Mouse (Mus musculus) CH12.LX (cell line): Measurements from ENCODE around the gene Gstt1. TPM values are rescaled to one million over a fixed set of nuclear protein-coding genes. Genes with fewer than 3 reads are reported as not detected.

Experiments
- DNase-seq: peaks from one replicate; pipeline ENCODE4 v3.0.0-alpha.2; 2013; ENCODE audit errors: extremely low read depth
- H3K27ac ChIP-seq: 2 replicates; pipeline ENCODE4 v1.5.1; 2012; ENCODE audit warnings: low read depth, mild to moderate bottlenecking, control low read depth, moderate library complexity; ENCODE audit not compliant: insufficient read depth
- H3K27me3 ChIP-seq: replicated peaks from 2 replicates; pipeline ENCODE3; 2012; ENCODE audit warnings: inconsistent platforms
- H3K36me3 ChIP-seq, 2 experiments: replicated peaks in 1 of 2; 2 replicates each; pipeline versions ENCODE3 to v1.6.1; 2012; ENCODE audit warnings: inconsistent platforms in 1 of 2, low read length in 1 of 2, mild to moderate bottlenecking in 1 of 2, mixed read lengths in 1 of 2, moderate library complexity in 1 of 2; ENCODE audit not compliant: control insufficient read depth in 1 of 2, insufficient read depth in 1 of 2
- H3K4me1 ChIP-seq, 2 experiments: 2 replicates each; pipeline ENCODE4 v1.6.1; 2012; ENCODE audit warnings: inconsistent platforms in 1 of 2, moderate library complexity in 1 of 2; ENCODE audit not compliant: insufficient read depth in 2 of 2, control insufficient read depth in 1 of 2
- H3K4me2 ChIP-seq: 2 replicates; pipeline ENCODE4 v1.6.1; 2012; ENCODE audit warnings: low read depth, mild to moderate bottlenecking, control low read depth; ENCODE audit not compliant: poor library complexity, insufficient read depth, severe bottlenecking
- H3K4me3 ChIP-seq, 3 experiments: fragments of 150-350 bp in 1 of 3; sonication (generic) in 1 of 3; replicated peaks in 1 of 3; 2 replicates each; pipeline versions ENCODE3 to v1.5.1; 2011 to 2012; ENCODE audit warnings: low read depth in 2 of 3, low read length in 2 of 3, mild to moderate bottlenecking in 2 of 3, moderate library complexity in 2 of 3, control low read depth in 1 of 3, improper control_type of control experiment in 1 of 3, inconsistent platforms in 1 of 3, mixed read lengths in 1 of 3; ENCODE audit not compliant: poor library complexity in 1 of 3
- H3K79me2 ChIP-seq: replicated peaks from 2 replicates; pipeline ENCODE4 v1.6.1; 2012; ENCODE audit warnings: mild to moderate bottlenecking, moderate library complexity; ENCODE audit not compliant: control insufficient read depth, poor library complexity, insufficient read depth, severe bottlenecking; ENCODE audit errors: extremely low read depth
- H3K9ac ChIP-seq: 2 replicates; pipeline ENCODE4 v1.6.1; 2012; ENCODE audit warnings: low read depth, mild to moderate bottlenecking, control low read depth, moderate library complexity; ENCODE audit not compliant: insufficient read depth
- H3K9me3 ChIP-seq: replicated peaks from 2 replicates; pipeline ENCODE3; 2012; ENCODE audit warnings: low read length, inconsistent platforms, mixed read lengths
- BHLHE40 ChIP-seq: IDR thresholded peaks from 2 replicates; pipeline ENCODE4 v1.6.1; 2011; ENCODE audit warnings: mild to moderate bottlenecking, low read depth, low read length, improper control_type of control experiment
- CTCF ChIP-seq, 2 experiments: IDR thresholded peaks in 1 of 2; conservative IDR thresholded peaks in 1 of 2; 2 replicates each; pipeline ENCODE4 v1.5.1; 2011 to 2012; ENCODE audit warnings: low read depth in 2 of 2, low read length in 2 of 2, improper control_type of control experiment in 1 of 2, inconsistent platforms in 1 of 2, mild to moderate bottlenecking in 1 of 2, moderate library complexity in 1 of 2
- ELF1 ChIP-seq: IDR thresholded peaks from 2 replicates; pipeline ENCODE4 v1.6.1; 2014; ENCODE audit warnings: low read depth, mild to moderate bottlenecking, inconsistent platforms, low read length, improper control_type of control experiment
- HCFC1 ChIP-seq: IDR thresholded peaks from 2 replicates; pipeline ENCODE4 v1.6.1; 2012; ENCODE audit warnings: low read depth, mild to moderate bottlenecking, inconsistent platforms, low read length, improper control_type of control experiment
- IRF4 ChIP-seq: IDR thresholded peaks from 2 replicates; pipeline ENCODE4 v1.6.1; 2014; ENCODE audit warnings: low read depth, mild to moderate bottlenecking, inconsistent platforms, low read length, improper control_type of control experiment
- MAFK ChIP-seq: IDR thresholded peaks from 2 replicates; pipeline ENCODE4 v1.6.1; 2011; ENCODE audit warnings: low read length, improper control_type of control experiment; ENCODE audit not compliant: insufficient replicate concordance
- MAZ ChIP-seq: IDR thresholded peaks from 2 replicates; pipeline ENCODE4 v1.6.1; 2012; ENCODE audit warnings: low read depth, mild to moderate bottlenecking, inconsistent platforms, low read length, improper control_type of control experiment, moderate library complexity
- MEF2A ChIP-seq: IDR thresholded peaks from 2 replicates; pipeline ENCODE4 v1.6.1; 2014; ENCODE audit warnings: low read depth, mild to moderate bottlenecking, inconsistent platforms, low read length, improper control_type of control experiment, borderline replicate concordance
- MYC ChIP-seq: IDR thresholded peaks from 2 replicates; pipeline ENCODE4 v1.6.1; 2011; ENCODE audit warnings: low read depth, mild to moderate bottlenecking, improper control_type of control experiment, low read length
- NELFE ChIP-seq: IDR thresholded peaks from 2 replicates; pipeline ENCODE4 v1.6.1; 2011; ENCODE audit warnings: low read depth, low read length, improper control_type of control experiment
- NRF1 ChIP-seq: IDR thresholded peaks from 2 replicates; pipeline ENCODE4 v1.6.1; 2014; ENCODE audit warnings: low read depth, mild to moderate bottlenecking, inconsistent platforms, low read length, improper control_type of control experiment, moderate library complexity
- POLR2A ChIP-seq: IDR thresholded peaks from 2 replicates; pipeline ENCODE4 v1.6.1; 2011; ENCODE audit warnings: low read depth, mild to moderate bottlenecking, improper control_type of control experiment, low read length
- RAD21 ChIP-seq: IDR thresholded peaks from 2 replicates; pipeline ENCODE4 v1.6.1; 2011; ENCODE audit warnings: low read depth, mild to moderate bottlenecking, low read length, improper control_type of control experiment, moderate library complexity
- RCOR1 ChIP-seq: conservative IDR thresholded peaks from 2 replicates; pipeline ENCODE4 v1.6.1; 2012; ENCODE audit warnings: low read depth, mild to moderate bottlenecking, inconsistent platforms, low read length, improper control_type of control experiment
- SIN3A ChIP-seq: IDR thresholded peaks from 2 replicates; pipeline ENCODE4 v1.6.1; 2012; ENCODE audit warnings: low read length, improper control_type of control experiment, inconsistent platforms
- SMC3 ChIP-seq: IDR thresholded peaks from 2 replicates; pipeline ENCODE4 v1.6.1; 2011; ENCODE audit warnings: low read depth, low read length, improper control_type of control experiment
- TBP ChIP-seq: conservative IDR thresholded peaks from 2 replicates; pipeline ENCODE4 v1.6.1; 2011; ENCODE audit warnings: low read depth, low read length, improper control_type of control experiment
- TCF12 ChIP-seq: IDR thresholded peaks from 2 replicates; pipeline ENCODE4 v1.6.1; 2014; ENCODE audit warnings: low read depth, mild to moderate bottlenecking, inconsistent platforms, low read length, improper control_type of control experiment
- UBTF ChIP-seq: IDR thresholded peaks from 2 replicates; pipeline ENCODE4 v1.6.1; 2012; ENCODE audit warnings: low read depth, mild to moderate bottlenecking, inconsistent platforms, low read length, improper control_type of control experiment, moderate library complexity
- USF1 ChIP-seq: IDR thresholded peaks from 2 replicates; pipeline ENCODE4 v1.6.1; 2014; ENCODE audit warnings: low read depth, mild to moderate bottlenecking, inconsistent platforms, low read length, improper control_type of control experiment
- USF2 ChIP-seq: conservative IDR thresholded peaks from 2 replicates; pipeline ENCODE4 v1.6.1; 2011; ENCODE audit warnings: low read depth, low read length, improper control_type of control experiment
- ZC3H11A ChIP-seq: IDR thresholded peaks from 2 replicates; pipeline ENCODE4 v1.6.1; 2012; ENCODE audit warnings: low read depth, mild to moderate bottlenecking, inconsistent platforms, low read length, improper control_type of control experiment
- ZKSCAN1 ChIP-seq: IDR thresholded peaks from 2 replicates; pipeline ENCODE4 v1.6.1; 2012; ENCODE audit warnings: low read depth, inconsistent platforms, low read length, improper control_type of control experiment, borderline replicate concordance
- dilution Hi-C: fragments of 300-500 bp; cut with MboI; formaldehyde crosslinking; loops from 2 replicates; pipeline ENCODE4 v1.14.3; 2020; ENCODE audit warnings: low sequenced_read_pairs; ENCODE audit not compliant: extremely low pct_unique_long_range_greater_than_20kb, extremely low pct_ligation_motif_present
- in situ Hi-C: fragments of 300-500 bp; cut with MboI; formaldehyde crosslinking; loops from 3 replicates; pipeline ENCODE4 v1.14.3; 2019; ENCODE audit warnings: low sequenced_read_pairs, low pct_ligation_motif_present, low pct_unique_long_range_greater_than_20kb, mixed read lengths
- polyA plus RNA-seq: library from polyadenylated mRNA; unstranded; fragments of >175 nt; gene quantifications from 2 replicates; pipeline ENCODE4 v1.2.1, GENCODE M21; 2012; ENCODE audit warnings: low read depth; ENCODE audit not compliant: insufficient read length
- total RNA-seq, 2 experiments: library from RNA; depleted of rRNA; stranded (reverse); fragments of 300-350 nt in 1 of 2; fragments of >200 nt in 1 of 2; gene quantifications; 2 replicates each; pipeline ENCODE4 v1.2.3; 2012 to 2014

The Gstt1 gene
- total and polyA plus RNA-seq, 3 experiments = 2.9 to 50.9 (median 4.5) TPM

- in situ Hi-C loops = loop anchor here (10.0 kb wide), 1 partner anchor 248 kb away; the partner anchor contains the start of gene Ggt5
- Histone ChIP-seq H3K9me3 (peaks cover 6% of the 10 kb centered on the region), H3K4me3 (peak overlapping the region; percentile 50 to 73 (median 61)), H3K79me2 (no peaks in the 10 kb centered on the region), H3K27ac (peak overlapping the region; percentile 54), H3K27me3 (no peaks in the 10 kb centered on the region), H3K4me2 (peak overlapping the region; percentile 86), H3K4me1 (peaks cover 3 to 35% of the 10 kb centered on the region in 2 experiments; a peak in 2 of 4 replicates), H3K36me3 (peaks cover 0 to 9% of the 10 kb centered on the region in 2 experiments), H3K9ac (peak overlapping the region; percentile 83)
- peak; percentile 99 for TF ChIP-seq SMC3
- TF ChIP-seq USF1 = no peak
- no peak for TF ChIP-seq USF2
- peak; percentile 49 for TF ChIP-seq POLR2A
- peak; percentile 67; the same call in 1 of the 2 replicates for TF ChIP-seq IRF4
- peak; percentile 88 to 100 for TF ChIP-seq CTCF (conservative IDR thresholded peaks at IDR 0.05 in 1 of 2, IDR thresholded peaks at IDR 0.05 in 1 of 2; ENCODE audit: low read depth in 2 of 2, low read length in 2 of 2)
- TF ChIP-seq MAFK = no peak
- TF ChIP-seq NRF1 = 0 out of 2 replicates have a peak, but pooled peaks have one; percentile 9
- peak; percentile 81; the same call in 1 of the 2 replicates for TF ChIP-seq SIN3A
- peak; percentile 69; the same call in 1 of the 2 replicates for TF ChIP-seq MEF2A
- peak; percentile 93 for TF ChIP-seq RAD21
- peak; percentile 58; the same call in 1 of the 2 replicates for TF ChIP-seq TCF12
- TF ChIP-seq UBTF = 0 out of 2 replicates have a peak, but pooled peaks have one; percentile 29
- TF ChIP-seq MAZ = 0 out of 2 replicates have a peak, but pooled peaks have one; percentile 31
- TF ChIP-seq NELFE = peak; percentile 74; the same call in 1 of the 2 replicates
- TF ChIP-seq MYC = no peak; the same call in 1 of the 2 replicates
- peak; percentile 82 for TF ChIP-seq ZC3H11A
- peak; percentile 28; the same call in 1 of the 2 replicates for TF ChIP-seq ELF1
- TF ChIP-seq HCFC1 = 0 out of 2 replicates have a peak, but pooled peaks have one; percentile 26
- no peak for TF ChIP-seq TBP
- DNase-seq = peak; percentile 93
- dilution Hi-C loops = no loop called here
Observed at GRCm38 (mm10) chr10:75832272-75832895, 34.0 kb upstream of the Gstt1 start.

DNA sequence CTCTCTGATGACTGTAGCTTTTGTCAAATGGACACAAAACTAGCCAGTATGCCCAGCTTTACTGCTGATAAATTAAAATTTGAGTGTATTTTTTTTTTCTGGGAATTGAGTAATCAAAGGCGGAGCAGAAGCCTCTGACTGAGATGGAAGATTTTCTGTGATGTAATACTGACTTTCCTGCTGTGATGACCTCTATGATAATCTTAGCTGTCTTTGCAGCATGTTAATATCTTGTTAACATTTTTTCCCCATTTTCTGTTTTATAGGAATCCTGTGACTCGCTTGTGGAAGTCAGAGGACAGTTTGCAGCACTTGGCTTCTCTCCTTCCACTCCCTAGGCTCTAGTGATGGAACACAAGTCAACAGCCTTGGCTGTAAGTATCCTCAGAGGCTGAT is 31.9 kb upstream of the Gstt1 start:
- H3K9ac ChIP-seq = no peak overlapping the region
- H3K27ac ChIP-seq = no peak overlapping the region
- no peak for DNase-seq
- H3K4me1 ChIP-seq = peaks cover 3 to 45% of the 10 kb centered on the region in 2 experiments; a peak in 2 of 4 replicates
- H3K79me2 ChIP-seq = no peaks in the 10 kb centered on the region
- TF ChIP-seq RCOR1 = no peak
- no peak for TF ChIP-seq ZKSCAN1
- no peak for TF ChIP-seq ZC3H11A
- no peak for TF ChIP-seq BHLHE40
- no peak for TF ChIP-seq CTCF (conservative IDR thresholded peaks at IDR 0.05 in 1 of 2, IDR thresholded peaks at IDR 0.05 in 1 of 2; ENCODE audit: low read depth in 2 of 2, low read length in 2 of 2)
- peaks cover 0 to 12% of the 10 kb centered on the region in 2 experiments for H3K36me3 ChIP-seq
- in situ Hi-C loops (loop anchor here (10.0 kb wide), 1 partner anchor 245 kb away; the partner anchor contains the start of gene Ggt5), dilution Hi-C loops (no loop called here)
- peaks cover 19% of the 10 kb centered on the region for H3K9me3 ChIP-seq
- no peak overlapping the region for H3K4me2 ChIP-seq
- no peaks in the 10 kb centered on the region for H3K27me3 ChIP-seq
- H3K4me3 ChIP-seq = no peak overlapping the region
